Mouse (Mus musculus): ENCODE results near the gene Sh3bgrl. TPM values are rescaled to one million over a fixed set of nuclear protein-coding genes. Genes with fewer than 3 reads are reported as not detected.

Sh3bgrl gene
- total and polyA plus RNA-seq, 2 experiments from 2014 or later = 45.3 to 56.7 TPM

- DNase-seq (ENCODE audit: low spot score) (no peak), ATAC-seq (ENCODE audit: insufficient read depth, low read depth) (no peak)
- no peak overlapping the region for H3K27ac ChIP-seq (ENCODE audit: low read depth)
- no peaks in the 10 kb centered on the region for H3K9me3 ChIP-seq (replicated peaks; ENCODE audit: control insufficient read depth, low read length)
- no peaks in the 10 kb centered on the region for H3K36me3 ChIP-seq (replicated peaks; ENCODE audit: control insufficient read depth, insufficient read depth, low read length)
- H3K4me1 ChIP-seq (ENCODE audit: control insufficient read depth, insufficient read depth) = no peaks in the 10 kb centered on the region
- TF ChIP-seq EP300 (IDR thresholded peaks at IDR 0.05; ENCODE audit: low read depth) (no peak), CTCF (IDR thresholded peaks at IDR 0.05; ENCODE audit: low read depth) (no peak)
- H3K9ac ChIP-seq (replicated peaks; ENCODE audit: low read depth, low read length) = no peak overlapping the region
- H3K4me3 ChIP-seq (ENCODE audit: low read depth, low read length) = no peak overlapping the region
- H3K4me2 ChIP-seq (ENCODE audit: low read depth, low read length) = no peak overlapping the region
- H3K27me3 ChIP-seq (ENCODE audit: control insufficient read depth, insufficient read depth, low read length) = no peaks in the 10 kb centered on the region
Measured at GRCm38 (mm10) chrX:109136306-109136705, 41.1 kb downstream of the Sh3bgrl start.

GRCm38 (mm10) chrX:109136820-109137219 lies 41.7 kb downstream of the Sh3bgrl start:
- ATAC-seq (ENCODE audit: insufficient read depth, low read depth) (no peak), DNase-seq (ENCODE audit: low spot score) (no peak)
- Histone ChIP-seq H3K27ac (ENCODE audit: low read depth) (0 out of 2 replicates have a peak overlapping the region, but pooled peaks have one; percentile 13), H3K4me1 (ENCODE audit: control insufficient read depth, insufficient read depth) (no peaks in the 10 kb centered on the region), H3K9ac (replicated peaks; ENCODE audit: low read depth, low read length) (no peak overlapping the region), H3K4me3 (ENCODE audit: low read depth, low read length) (no peak overlapping the region), H3K9me3 (replicated peaks; ENCODE audit: control insufficient read depth, low read length) (no peaks in the 10 kb centered on the region), H3K27me3 (ENCODE audit: control insufficient read depth, insufficient read depth, low read length) (no peaks in the 10 kb centered on the region), H3K36me3 (replicated peaks; ENCODE audit: control insufficient read depth, insufficient read depth, low read length) (no peaks in the 10 kb centered on the region), H3K4me2 (ENCODE audit: low read depth, low read length) (no peak overlapping the region)
- no peak for TF ChIP-seq CTCF (IDR thresholded peaks at IDR 0.05; ENCODE audit: low read depth)
- TF ChIP-seq EP300 (IDR thresholded peaks at IDR 0.05; ENCODE audit: low read depth) = no peak
- 69% methylated on average over 2 of the region's 2 CpGs for WGBS

GRCm38 (mm10) chrX:109137295-109137694 lies 42.1 kb downstream of the Sh3bgrl start:
- no peak for TF ChIP-seq EP300 (IDR thresholded peaks at IDR 0.05; ENCODE audit: low read depth)
- no peak for TF ChIP-seq CTCF (IDR thresholded peaks at IDR 0.05; ENCODE audit: low read depth)
- ATAC-seq (ENCODE audit: insufficient read depth, low read depth) = no peak
- no peak for DNase-seq (ENCODE audit: low spot score)
- Histone ChIP-seq H3K36me3 (replicated peaks; ENCODE audit: control insufficient read depth, insufficient read depth, low read length) (no peaks in the 10 kb centered on the region), H3K4me1 (ENCODE audit: control insufficient read depth, insufficient read depth) (no peaks in the 10 kb centered on the region), H3K4me2 (ENCODE audit: low read depth, low read length) (no peak overlapping the region), H3K9ac (replicated peaks; ENCODE audit: low read depth, low read length) (no peak overlapping the region), H3K27me3 (ENCODE audit: control insufficient read depth, insufficient read depth, low read length) (no peaks in the 10 kb centered on the region), H3K9me3 (replicated peaks; ENCODE audit: control insufficient read depth, low read length) (no peaks in the 10 kb centered on the region), H3K4me3 (ENCODE audit: low read depth, low read length) (no peak overlapping the region), H3K27ac (ENCODE audit: low read depth) (0 out of 2 replicates have a peak overlapping the region, but pooled peaks have one; percentile 13)
- 29% methylated on average over 2 of the region's 2 CpGs for WGBS

- WGBS = 71% methylated on average over 1 of the region's 1 CpGs
- TF ChIP-seq CTCF (IDR thresholded peaks at IDR 0.05; ENCODE audit: low read depth) (no peak), EP300 (IDR thresholded peaks at IDR 0.05; ENCODE audit: low read depth) (no peak)
- ATAC-seq (ENCODE audit: insufficient read depth, low read depth) (no peak), DNase-seq (ENCODE audit: low spot score) (no peak)
- no peaks in the 10 kb centered on the region for H3K36me3 ChIP-seq (replicated peaks; ENCODE audit: control insufficient read depth, insufficient read depth, low read length)
- H3K4me1 ChIP-seq (ENCODE audit: control insufficient read depth, insufficient read depth) = no peaks in the 10 kb centered on the region
- no peaks in the 10 kb centered on the region for H3K9me3 ChIP-seq (replicated peaks; ENCODE audit: control insufficient read depth, low read length)
- no peaks in the 10 kb centered on the region for H3K27me3 ChIP-seq (ENCODE audit: control insufficient read depth, insufficient read depth, low read length)
- 0 out of 2 replicates have a peak overlapping the region, but pooled peaks have one; percentile 38 for H3K27ac ChIP-seq (ENCODE audit: low read depth)
- H3K4me3 ChIP-seq (ENCODE audit: low read depth, low read length) = no peak overlapping the region
- no peak overlapping the region for H3K4me2 ChIP-seq (ENCODE audit: low read depth, low read length)
- no peak overlapping the region for H3K9ac ChIP-seq (replicated peaks; ENCODE audit: low read depth, low read length)
Measured at GRCm38 (mm10) chrX:109141337-109141870, 46.2 kb downstream of the Sh3bgrl start.

- H3K27me3 ChIP-seq (ENCODE audit: control insufficient read depth, insufficient read depth, low read length) = no peaks in the 10 kb centered on the region
- DNase-seq (ENCODE audit: low spot score) = peak; percentile 24
Measured at GRCm38 (mm10) chrX:109142281-109142680, 47.1 kb downstream of the Sh3bgrl start.

GRCm38 (mm10) chrX:109145779-109146178 lies 50.6 kb downstream of the Sh3bgrl start:
- TF ChIP-seq CTCF (IDR thresholded peaks at IDR 0.05; ENCODE audit: low read depth) (no peak), EP300 (IDR thresholded peaks at IDR 0.05; ENCODE audit: low read depth) (no peak)
- Histone ChIP-seq H3K9ac (replicated peaks; ENCODE audit: low read depth, low read length) (no peak overlapping the region), H3K9me3 (replicated peaks; ENCODE audit: control insufficient read depth, low read length) (no peaks in the 10 kb centered on the region), H3K27me3 (ENCODE audit: control insufficient read depth, insufficient read depth, low read length) (no peaks in the 10 kb centered on the region), H3K27ac (ENCODE audit: low read depth) (no peak overlapping the region), H3K4me2 (ENCODE audit: low read depth, low read length) (no peak overlapping the region), H3K4me3 (ENCODE audit: low read depth, low read length) (no peak overlapping the region), H3K4me1 (ENCODE audit: control insufficient read depth, insufficient read depth) (no peaks in the 10 kb centered on the region), H3K36me3 (replicated peaks; ENCODE audit: control insufficient read depth, insufficient read depth, low read length) (no peaks in the 10 kb centered on the region)
- ATAC-seq (ENCODE audit: insufficient read depth, low read depth) (no peak), DNase-seq (ENCODE audit: low spot score) (no peak)
- WGBS = 79% methylated on average over 6 of the region's 6 CpGs

More at GRCm38 (mm10) chrX:109142281-109142680, 47.1 kb downstream of the Sh3bgrl start:
- Histone ChIP-seq H3K9ac (replicated peaks; ENCODE audit: low read depth, low read length) (no peak overlapping the region), H3K4me1 (ENCODE audit: control insufficient read depth, insufficient read depth) (no peaks in the 10 kb centered on the region), H3K4me3 (ENCODE audit: low read depth, low read length) (no peak overlapping the region), H3K4me2 (ENCODE audit: low read depth, low read length) (no peak overlapping the region), H3K36me3 (replicated peaks; ENCODE audit: control insufficient read depth, insufficient read depth, low read length) (no peaks in the 10 kb centered on the region), H3K9me3 (replicated peaks; ENCODE audit: control insufficient read depth, low read length) (no peaks in the 10 kb centered on the region), H3K27ac (ENCODE audit: low read depth) (peak overlapping the region; percentile 38; the same call in 1 of the 2 replicates)
- ATAC-seq (ENCODE audit: insufficient read depth, low read depth) = no peak
- WGBS = 39% methylated on average over 4 of the region's 4 CpGs
- TF ChIP-seq CTCF (IDR thresholded peaks at IDR 0.05; ENCODE audit: low read depth) = no peak
- TF ChIP-seq EP300 (IDR thresholded peaks at IDR 0.05; ENCODE audit: low read depth) = no peak

Data from heart, postnatal 0 days (tissue).